Mouse (Mus musculus): Measurements from ENCODE around the gene Mpped2.

DNA sequence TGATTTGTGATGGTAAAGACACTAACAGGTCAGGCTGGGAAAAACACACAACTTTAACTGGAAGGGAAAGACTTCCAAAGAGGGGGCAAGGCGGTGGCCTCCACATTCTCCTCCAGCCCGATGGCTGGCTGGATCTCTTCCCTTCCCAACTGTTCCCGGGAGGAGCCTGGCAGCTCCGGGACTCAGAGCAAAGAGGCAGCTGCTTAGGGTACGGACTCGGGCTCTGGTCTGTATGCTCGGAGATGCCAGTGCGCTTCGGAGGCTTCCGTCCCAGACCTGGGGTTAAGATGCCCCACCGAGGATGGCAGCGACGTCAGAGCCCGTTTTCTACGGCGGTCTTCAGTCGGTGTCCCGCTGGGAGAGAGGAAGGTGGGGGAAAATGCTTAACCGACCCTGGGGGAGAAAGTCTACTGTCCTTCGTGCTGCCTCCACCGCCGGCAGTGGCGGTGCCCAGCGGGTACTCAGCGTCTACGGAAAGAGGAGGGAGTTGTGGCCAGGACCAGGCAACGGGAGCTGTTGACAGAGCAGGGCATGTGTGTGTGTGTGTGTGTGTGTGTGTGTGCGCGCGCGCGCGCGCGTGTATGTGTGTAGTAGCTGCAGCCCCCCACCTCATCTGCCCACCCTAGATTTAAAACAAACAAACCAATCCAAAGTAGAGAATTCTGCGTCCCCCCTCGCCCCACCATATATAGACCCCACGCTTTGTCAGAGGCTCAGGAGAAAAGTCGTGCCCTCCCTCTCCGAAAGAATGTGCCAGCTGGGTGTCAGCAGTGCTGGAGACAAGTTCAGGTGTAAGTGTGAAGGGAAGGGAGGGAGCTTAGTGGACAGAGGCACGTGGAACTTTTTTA is 2.0 kb downstream of the Mpped2 start:
- TF ChIP-seq CTCF (IDR thresholded peaks at IDR 0.05; ENCODE audit: borderline replicate concordance, control insufficient read depth, extremely low read depth, insufficient read depth, low read length, poor library complexity) (no peak), POLR2A (IDR thresholded peaks at IDR 0.05; ENCODE audit: control insufficient read depth, extremely low read depth, insufficient read depth, low read length, poor library complexity) (no peak)

Measured in thymus, adult 2 months (tissue).